Mouse (Mus musculus) right cerebral cortex, postnatal 4 days (tissue): ENCODE results near the gene Btbd8.

Source experiments
- DNase-seq: peaks from one replicate; pipeline ENCODE4 v3.0.0-alpha.2; 2022

Btbd8 gene

GRCm38 (mm10) chr5:107462147-107463076 is 24.6 kb downstream of the Btbd8 start:
- no peak for DNase-seq

- DNase-seq, result no peak
Measured at GRCm38 (mm10) chr5:107466501-107466900, 28.7 kb downstream of the Btbd8 start.

GRCm38 (mm10) chr5:107467098-107467497 is 29.3 kb downstream of the Btbd8 start:
- no peak for DNase-seq

GRCm38 (mm10) chr5:107470600-107471329 is 33.0 kb downstream of the Btbd8 start:
- DNase-seq, result no peak

- no peak for DNase-seq
Measured at GRCm38 (mm10) chr5:107480194-107480593, 42.4 kb downstream of the Btbd8 start.

GRCm38 (mm10) chr5:107488996-107489395 is 51.2 kb downstream of the Btbd8 start:
- DNase-seq, result no peak

- no peak for DNase-seq
Measured at GRCm38 (mm10) chr5:107491036-107491435, 53.2 kb downstream of the Btbd8 start.

- DNase-seq, result no peak
Measured at GRCm38 (mm10) chr5:107492471-107492870, 54.7 kb downstream of the Btbd8 start.

GRCm38 (mm10) chr5:107494759-107495158 is 57.0 kb downstream of the Btbd8 start:
- no peak for DNase-seq

GRCm38 (mm10) chr5:107496047-107496446 is 58.2 kb downstream of the Btbd8 start:
- no peak for DNase-seq

- DNase-seq, result peak; percentile 45
Measured at GRCm38 (mm10) chr5:107497519-107498501, 60.0 kb downstream of the Btbd8 start.

GRCm38 (mm10) chr5:107498806-107499310 is 61.1 kb downstream of the Btbd8 start:
- DNase-seq, result no peak

GRCm38 (mm10) chr5:107499891-107500535 is 62.2 kb downstream of the Btbd8 start:
- DNase-seq, result no peak

- DNase-seq, result no peak
Measured at GRCm38 (mm10) chr5:107500741-107501140, 62.9 kb downstream of the Btbd8 start.

- DNase-seq, result no peak
Measured at GRCm38 (mm10) chr5:107507321-107507720, 69.5 kb downstream of the Btbd8 start, which contains the start of gene Gm42669. Gene Gm42669, plus strand, starts transcription at chr5:107507621.

GRCm38 (mm10) chr5:107510503-107510902 is 72.7 kb downstream of the Btbd8 start:
- no peak for DNase-seq

- DNase-seq, result no peak
Measured at GRCm38 (mm10) chr5:107511326-107511725, 73.5 kb downstream of the Btbd8 start.

- peak; percentile 58 for DNase-seq
Measured at GRCm38 (mm10) chr5:107513583-107513982, 75.8 kb downstream of the Btbd8 start.

- no peak for DNase-seq
Measured at GRCm38 (mm10) chr5:107515453-107515852, 77.7 kb downstream of the Btbd8 start.

GRCm38 (mm10) chr5:107516087-107516486 is 78.3 kb downstream of the Btbd8 start:
- no peak for DNase-seq

GRCm38 (mm10) chr5:107518602-107519001 is 80.8 kb downstream of the Btbd8 start:
- DNase-seq, result no peak

- DNase-seq, result no peak
Measured at GRCm38 (mm10) chr5:107521386-107521785, 83.6 kb downstream of the Btbd8 start.
